Mouse (Mus musculus): ENCODE measurements at regions not wholly inside any gene's neighbourhood (a gene's known extent, or its start where the extent isn't known, plus 50 kb on each side); places are given as distances from the start of the nearest gene placed in this dataset.

- TF ChIP-seq CHD2 (IDR thresholded peaks at IDR 0.05; ENCODE audit: low read depth, low read length) (no peak), HCFC1 (IDR thresholded peaks at IDR 0.05; ENCODE audit: borderline replicate concordance, insufficient read depth, low read length) (no peak), MAFK (IDR thresholded peaks at IDR 0.05; ENCODE audit: insufficient read depth, low read depth, low read length) (no peak), ZNF384 (IDR thresholded peaks at IDR 0.05; ENCODE audit: low read depth, low read length) (no peak), ZC3H11A (IDR thresholded peaks at IDR 0.05; ENCODE audit: borderline replicate concordance, low read depth, low read length) (no peak)
Observed at GRCm38 (mm10) chr8:128057845-128058244, 300.6 kb upstream of the Nrp1 start.

Data from ES-E14 (cell line).